Mouse (Mus musculus) kidney, postnatal 36 days (tissue): ENCODE results near the gene Olfr750.

Experiments used
- DNase-seq, 2 experiments: peaks; one replicate each; pipeline ENCODE4 v3.0.0; 2021 to 2022; ENCODE audit warnings: mixed read lengths in 2 of 2

The Olfr750 gene

GRCm38 (mm10) chr14:51026391-51027133 lies 47.7 kb downstream of the Olfr750 start:
- DNase-seq: peak; percentile 79 to 81

- DNase-seq: no peak
Measured at GRCm38 (mm10) chr14:51024820-51025219, 49.4 kb downstream of the Olfr750 start.

- DNase-seq: no peak
Measured at GRCm38 (mm10) chr14:51023457-51023856, 50.8 kb downstream of the Olfr750 start.

- peak; percentile 55 to 59 for DNase-seq
Measured at GRCm38 (mm10) chr14:51017256-51017655, 57.0 kb downstream of the Olfr750 start.
